Mouse (Mus musculus): ENCODE results near the gene Uvrag. TPM values are rescaled to one million over a fixed set of nuclear protein-coding genes. Genes with fewer than 3 reads are reported as not detected.

The Uvrag gene
- total RNA-seq, 2 experiments from 2014 or later = 31.8 to 38.0 TPM

DNA sequence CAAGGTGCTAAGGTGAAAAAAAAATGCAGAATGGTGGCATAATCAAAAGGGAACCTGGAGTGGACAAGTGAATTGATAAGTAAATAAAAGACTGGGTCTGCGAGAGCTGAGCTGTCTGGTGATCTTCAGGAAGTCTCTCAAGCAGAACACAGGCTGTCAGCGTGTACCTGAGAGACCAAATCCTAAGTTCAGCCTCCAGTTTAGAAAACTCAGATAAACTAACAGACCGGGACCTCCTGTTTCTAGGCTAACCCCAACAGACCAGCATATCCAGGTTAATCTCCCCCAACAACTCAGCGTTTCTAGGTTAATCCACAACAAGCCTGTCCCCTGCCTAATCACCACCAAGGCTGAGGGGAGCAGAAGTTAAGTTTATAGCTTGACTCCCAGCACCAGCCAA lies 87.3 kb downstream of the Uvrag start:
- DNase-seq = no peak

DNA sequence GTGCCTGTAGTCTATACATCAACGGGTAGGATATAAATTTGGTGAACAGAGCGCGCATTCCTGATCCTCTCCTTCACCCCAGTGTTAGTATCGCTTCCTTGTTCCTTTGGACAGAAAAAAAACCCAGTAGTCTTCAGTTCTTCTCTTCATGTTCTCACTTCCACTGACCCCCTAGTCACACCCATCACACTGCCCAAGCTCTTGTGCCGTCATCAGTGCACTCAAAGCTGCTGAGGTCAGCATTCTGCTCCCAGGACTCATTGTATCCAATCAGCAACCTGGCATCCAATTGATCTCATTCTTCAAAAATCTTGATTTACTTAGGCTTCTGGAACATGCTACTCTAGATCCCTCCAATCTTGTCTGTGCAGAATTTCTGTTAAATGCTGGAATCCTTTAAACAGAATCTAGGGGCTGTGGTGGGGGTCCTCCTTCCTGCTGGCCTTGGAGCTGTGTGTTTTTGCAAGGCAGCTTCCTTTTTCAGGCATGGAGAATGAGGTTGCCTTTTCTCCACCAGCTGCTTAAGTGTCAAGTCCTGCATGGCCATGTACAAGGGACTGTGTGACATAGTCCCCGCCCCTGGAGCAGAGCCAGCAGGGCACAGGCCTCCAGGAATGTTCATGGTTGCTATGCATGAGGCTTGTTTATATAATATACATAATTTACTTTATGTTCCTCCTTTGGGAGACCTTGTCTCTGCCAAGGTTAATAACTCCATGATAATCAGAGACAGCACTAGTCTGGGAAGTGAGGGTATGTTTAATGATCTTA lies 88.3 kb downstream of the Uvrag start:
- DNase-seq = no peak

DNA sequence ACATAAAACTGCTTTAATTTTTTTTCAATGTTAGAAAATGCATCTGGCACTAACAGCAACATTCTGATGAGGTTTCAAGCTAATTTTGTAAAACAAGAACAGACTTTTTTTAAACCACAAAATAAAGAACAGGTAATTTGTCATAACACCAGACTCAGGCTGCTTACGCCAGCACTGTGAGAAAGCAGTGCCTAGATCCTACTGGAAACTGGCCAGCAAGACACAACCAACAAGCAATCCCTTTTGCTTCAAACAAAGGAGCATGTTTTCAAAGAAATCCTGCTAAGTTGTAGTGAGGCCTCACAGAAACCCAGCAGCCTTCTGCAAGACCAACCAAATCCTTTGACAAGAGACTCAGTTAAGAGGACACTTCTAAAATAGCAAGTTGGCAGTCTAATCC lies 90.1 kb downstream of the Uvrag start:
- no peak for DNase-seq

DNA sequence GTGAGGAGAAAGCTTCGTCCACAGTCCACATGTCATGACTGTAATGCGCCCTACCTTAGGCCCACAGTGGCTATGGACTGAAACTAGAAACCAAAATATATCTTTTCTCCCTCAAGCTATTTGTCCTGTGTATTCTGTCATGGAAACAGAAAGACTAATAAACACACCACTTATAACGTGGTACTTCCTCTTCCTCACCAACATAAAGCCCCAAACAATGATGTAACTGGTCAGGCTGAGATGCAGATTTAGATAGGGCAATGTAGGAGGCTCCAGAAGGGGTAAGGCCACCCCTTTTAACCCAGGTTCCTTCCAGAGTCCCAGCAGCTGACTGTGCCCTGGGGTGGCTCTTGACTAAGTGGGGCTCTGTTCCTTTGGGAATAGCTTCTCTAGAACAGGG lies 91.0 kb downstream of the Uvrag start:
- DNase-seq = no peak

DNA sequence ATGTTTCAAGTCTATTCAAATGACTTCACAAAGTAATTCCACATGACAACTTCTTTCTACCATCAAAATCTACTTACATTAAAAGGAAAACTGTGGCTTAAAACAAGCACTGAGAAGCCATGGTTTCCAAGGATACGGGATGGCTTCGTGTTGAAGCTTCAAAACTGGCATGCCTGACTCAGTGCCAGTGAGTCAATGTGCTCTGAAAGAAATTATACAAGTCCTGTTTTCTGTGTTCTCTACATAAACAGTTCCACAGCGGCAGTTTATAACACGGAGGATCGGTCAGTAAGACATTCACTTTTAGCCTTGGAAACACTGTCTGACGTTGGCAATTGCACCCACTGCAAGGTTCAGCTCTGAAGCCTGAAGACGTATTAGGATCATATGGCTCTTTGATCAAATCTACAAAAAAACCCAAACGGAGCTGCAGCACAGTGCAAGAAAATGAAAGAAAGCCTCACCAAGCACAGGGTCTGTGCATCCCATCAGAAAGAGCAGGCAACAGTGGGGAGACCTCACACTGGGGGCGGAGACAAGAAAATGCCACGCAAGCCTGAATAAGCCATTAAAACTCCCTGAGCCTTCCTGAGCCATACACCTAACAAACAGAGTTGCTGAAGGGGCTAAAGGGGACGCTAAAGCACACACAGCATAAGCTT lies 94.3 kb downstream of the Uvrag start:
- DNase-seq = no peak

DNA sequence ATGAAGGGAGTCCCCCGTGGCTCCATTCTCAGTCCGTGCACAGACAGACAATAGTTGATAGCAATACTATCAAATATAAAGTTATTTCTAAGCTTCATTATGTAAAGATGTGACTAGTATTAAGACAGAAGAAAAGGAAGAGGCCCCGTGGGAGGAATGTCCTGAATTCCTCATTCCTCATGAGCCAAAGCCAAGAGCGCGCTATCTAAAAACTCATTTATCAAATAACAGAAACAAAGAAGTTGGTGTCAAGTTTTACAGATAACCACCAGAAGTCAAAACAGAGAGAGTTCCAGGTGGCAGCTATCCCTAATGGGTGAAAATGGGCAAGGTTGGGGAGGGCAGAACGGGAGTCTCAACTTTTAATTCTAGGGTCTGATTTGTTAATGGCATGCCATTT lies 95.4 kb downstream of the Uvrag start:
- DNase-seq = no peak

DNA sequence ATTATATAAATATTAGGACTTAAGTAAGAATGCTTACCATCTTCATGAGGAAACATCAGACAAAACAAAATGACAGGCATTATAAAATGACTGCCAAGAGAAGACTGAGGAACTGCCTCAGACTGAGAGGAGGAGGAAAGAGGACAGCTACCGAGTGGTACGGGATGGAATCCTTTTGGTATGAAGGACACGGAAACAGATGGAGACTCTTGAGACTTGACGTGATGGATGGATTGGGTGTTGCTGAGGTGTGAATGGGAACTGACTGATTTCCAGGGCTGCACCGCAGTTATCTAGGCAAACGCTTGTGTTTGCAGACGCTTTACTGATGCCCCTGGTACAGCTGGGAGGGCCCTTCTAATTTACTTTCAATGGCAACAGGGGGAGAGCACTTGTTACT lies 97.0 kb downstream of the Uvrag start:
- no peak for DNase-seq

DNA sequence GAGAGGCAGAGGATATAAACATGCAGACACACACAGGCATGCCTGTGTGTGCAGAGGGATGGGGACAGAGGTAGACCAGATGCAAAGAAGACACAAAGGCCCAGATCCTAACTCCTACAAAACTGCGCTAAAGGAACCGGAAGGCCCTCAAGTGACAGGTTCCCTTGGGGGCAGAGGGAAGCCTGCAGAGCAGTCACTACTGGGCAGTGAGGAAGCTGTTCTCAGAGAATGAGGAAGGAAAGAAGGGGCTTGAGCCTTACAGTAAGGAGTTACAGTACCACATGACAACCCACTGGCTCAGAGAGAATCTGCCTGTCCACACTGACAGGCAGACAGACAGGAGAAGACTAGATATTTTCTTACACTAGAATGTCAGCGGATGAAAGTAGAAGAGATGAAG lies 97.6 kb downstream of the Uvrag start:
- no peak for DNase-seq

DNA sequence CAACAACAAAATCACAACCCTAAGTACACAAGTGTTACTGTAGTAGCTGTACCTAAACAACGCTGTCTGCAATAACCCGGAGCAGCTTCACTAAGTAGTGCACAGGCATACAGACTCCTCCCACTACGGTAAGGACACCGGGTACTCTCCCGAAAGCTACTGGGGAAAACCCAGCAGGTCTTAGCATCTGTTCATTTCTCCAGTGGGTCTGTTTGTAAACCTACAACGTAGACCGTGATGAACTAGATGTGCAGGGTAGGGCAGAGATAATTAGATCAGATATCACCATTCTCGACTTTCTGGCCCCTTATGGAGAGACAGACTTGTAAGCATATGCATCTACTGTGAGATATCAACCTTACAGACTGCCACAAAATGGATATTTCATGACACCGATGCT lies 99.1 kb downstream of the Uvrag start:
- no peak for DNase-seq

DNA sequence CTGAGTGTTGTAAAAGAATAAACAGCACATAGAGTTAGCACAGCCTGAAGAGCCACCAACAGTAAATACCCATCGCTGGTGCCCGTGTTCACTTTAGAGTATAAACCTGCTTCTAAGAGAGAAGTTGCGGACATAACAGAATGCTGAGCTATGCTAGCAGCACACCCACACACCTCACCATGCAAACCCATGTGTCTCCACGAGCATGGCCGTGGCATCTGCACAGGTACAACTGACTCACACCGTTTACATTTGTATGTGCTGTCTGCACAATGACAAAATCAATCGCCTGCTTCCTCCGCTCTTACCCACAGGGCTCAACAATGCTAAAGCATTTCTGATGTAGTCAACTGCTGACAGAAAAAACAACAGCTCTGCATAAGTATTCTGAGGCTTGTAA lies 101.0 kb downstream of the Uvrag start:
- DNase-seq = no peak

DNA sequence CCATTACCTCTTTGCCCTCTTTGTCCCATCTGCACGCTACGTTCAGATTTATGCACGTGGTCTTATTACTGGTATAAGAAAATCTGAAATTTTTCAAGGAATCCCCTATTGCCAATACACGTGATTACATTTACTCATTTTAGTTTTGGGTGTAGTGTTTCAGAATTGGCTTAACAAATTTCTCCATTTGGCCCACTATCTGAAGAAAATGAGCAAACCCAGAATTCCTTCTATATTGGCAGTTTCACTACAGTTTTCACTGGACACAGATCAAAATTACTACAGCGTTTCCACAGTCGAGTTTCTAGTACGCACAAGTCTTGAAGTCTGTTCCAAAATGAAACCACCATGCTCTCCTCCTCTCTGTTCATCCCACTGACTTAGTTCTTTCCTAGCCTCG lies 104.7 kb downstream of the Uvrag start:
- no peak for DNase-seq

DNA sequence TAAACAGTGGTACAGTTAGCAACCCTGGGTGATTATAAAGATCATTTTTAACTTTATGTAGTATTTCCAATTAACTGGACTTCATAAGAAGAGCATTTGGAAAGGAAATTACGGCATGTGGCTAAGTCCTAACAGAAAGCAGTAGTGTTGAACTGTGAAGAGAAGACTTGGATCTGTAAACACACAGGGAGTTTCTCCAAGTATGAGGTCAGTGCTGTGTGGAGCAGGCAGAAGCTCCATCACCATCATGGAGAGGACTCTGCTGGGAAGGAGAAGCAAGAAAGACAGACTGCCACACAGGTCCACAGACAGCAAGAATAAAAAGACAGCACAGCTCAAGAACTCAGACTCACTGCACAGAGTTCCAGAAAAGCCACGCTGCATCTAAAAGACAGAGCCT lies 106.0 kb downstream of the Uvrag start:
- DNase-seq = no peak

DNA sequence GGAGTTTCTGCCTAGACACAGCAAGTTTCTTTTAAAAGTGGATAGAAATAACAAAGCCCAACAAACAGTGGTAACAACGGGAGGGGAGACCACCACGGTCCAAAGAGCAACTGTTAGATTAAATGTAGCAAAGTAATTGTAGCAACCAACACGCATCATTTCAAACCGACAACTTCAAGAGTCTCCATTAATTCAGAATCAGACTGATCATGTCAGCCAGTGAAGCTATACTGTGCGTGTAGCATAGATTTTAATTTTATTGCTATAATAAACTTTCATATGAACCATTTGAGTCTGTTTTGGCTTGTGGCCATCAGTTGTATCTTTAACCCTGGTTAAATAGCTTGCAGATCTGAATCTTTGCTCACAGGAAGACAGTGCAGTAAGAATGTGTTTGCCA lies 107.1 kb downstream of the Uvrag start:
- no peak for DNase-seq

DNA sequence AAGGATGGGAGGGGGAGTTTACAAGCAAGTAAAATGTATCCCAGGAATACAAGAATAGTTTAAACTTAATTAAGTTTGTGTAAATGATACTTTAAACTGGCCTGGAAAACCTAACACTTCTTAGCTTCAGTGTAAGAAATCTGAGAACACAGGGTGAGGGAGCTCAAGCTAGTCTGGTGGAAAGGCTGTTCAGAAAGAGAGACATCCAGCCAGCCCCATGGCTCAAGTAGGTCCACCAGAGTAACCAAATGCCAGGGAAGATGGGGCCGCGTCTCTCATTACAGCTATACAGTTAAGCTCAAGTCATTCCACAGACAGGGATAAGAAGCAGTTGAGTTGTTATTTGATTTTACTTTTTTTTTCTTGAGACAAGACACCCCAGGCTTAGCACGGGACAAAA lies 107.6 kb downstream of the Uvrag start:
- no peak for DNase-seq

DNA sequence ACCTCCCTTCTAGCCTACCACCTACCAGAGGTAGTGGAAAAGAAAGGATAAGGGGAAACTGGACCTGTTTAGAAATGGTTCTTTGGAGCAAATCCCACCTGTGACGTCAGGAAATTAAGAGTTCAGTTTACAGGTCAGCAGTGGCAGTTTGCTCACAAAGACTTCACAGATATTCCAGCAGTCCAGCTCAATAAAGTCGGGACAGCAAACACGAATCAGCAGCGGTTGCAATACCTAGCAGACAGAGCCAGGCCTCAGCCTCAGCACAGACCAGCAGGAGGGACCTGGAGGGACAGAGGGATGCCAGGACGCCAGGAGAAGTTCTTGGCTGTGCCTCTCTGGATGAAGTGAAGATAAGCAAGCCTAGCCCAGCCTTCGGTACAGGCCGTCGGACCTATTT lies 108.9 kb downstream of the Uvrag start:
- DNase-seq = no peak

DNA sequence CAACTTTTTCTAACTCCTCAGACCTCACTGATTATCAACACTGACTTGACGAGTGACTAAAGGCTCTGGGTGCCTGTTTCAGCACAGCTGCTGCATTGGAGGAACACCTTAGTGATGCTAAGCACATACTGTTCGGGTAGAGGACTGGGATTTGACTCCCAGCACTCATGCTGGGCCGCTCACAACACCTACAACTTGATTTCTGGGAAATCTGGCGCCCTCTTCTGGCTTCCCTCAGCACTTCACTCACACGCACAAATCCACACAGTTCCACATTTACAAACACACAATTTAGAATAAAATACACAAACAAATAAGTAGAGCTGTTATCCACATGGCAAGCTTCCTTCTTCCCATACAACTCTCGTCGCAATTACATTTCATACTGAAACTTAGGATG lies 112.8 kb downstream of the Uvrag start:
- DNase-seq = no peak

DNA sequence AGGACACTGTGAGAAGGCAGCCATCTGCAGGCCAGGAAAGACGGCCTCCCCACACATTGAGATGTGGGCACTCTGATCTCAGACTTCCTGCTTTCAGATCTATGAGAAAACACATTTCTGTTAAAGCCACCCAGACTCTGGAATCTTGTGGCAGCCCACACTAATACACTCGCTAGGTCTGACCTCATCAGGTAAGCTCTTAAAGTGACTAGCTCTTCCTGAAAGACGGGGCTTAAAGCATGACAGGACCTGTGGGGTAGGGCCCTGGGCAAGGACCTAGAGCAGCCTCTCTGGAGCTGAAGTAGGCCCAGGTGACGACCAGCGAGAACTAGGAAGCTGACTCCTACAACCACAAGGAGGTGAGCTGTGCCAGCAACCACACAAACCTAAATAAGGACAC lies 113.8 kb downstream of the Uvrag start:
- no peak for DNase-seq

DNA sequence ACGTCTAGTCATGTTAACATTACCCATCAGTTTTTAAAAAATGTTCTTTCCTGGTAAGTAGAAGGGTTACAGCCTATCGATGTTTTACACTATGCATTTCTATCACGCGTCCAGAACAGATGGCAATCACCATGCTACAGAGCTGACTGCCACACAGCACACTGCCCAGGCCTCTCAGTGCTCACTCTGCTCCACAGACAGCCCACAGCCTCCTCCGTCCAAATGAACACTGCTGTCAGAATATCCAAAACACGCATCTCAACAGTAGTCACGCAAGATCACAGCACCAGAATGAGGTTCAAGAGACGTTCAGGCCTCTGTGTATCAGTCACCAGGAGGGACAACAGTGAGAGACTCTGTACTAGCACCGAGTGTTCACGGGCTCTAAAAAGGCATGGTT lies 115.0 kb downstream of the Uvrag start:
- no peak for DNase-seq

DNA sequence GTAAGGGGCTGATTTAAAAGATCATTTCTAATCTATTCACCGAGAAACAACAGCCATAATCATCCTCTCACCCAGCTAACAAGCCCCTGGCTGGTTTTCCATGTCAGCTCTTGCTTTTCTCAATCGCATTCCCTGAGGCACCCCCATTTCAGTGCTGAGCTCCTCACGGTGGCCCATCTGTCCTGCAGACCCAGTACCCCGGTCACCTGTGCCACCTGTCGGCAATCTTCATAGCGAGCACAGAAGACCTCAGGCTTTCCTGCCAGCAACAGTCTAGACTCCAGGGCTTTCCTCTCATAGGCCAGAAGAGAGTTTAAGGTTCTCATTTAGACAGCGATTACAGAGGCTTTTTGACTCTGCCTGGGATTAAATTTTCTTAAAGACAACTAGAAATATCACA lies 115.7 kb downstream of the Uvrag start:
- no peak for DNase-seq

DNA sequence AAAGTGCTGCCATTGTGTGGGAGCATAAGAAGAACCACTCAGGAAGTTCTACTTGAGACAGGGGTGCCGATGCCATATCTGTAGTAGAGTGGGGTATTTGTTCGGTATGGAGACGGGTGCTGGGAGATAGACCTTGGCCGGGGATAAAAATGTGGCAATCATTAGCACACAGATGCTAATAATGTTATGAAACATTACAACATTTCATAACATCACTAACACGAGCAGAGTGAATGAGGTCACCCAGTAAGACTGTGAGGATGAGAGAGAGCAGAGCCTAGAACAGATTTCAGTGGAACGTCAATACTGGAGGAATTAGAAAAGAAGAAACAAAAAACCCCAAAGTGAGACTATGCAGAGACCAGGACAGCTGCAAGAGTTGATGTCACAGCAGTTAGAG lies 116.2 kb downstream of the Uvrag start:
- no peak for DNase-seq

DNA sequence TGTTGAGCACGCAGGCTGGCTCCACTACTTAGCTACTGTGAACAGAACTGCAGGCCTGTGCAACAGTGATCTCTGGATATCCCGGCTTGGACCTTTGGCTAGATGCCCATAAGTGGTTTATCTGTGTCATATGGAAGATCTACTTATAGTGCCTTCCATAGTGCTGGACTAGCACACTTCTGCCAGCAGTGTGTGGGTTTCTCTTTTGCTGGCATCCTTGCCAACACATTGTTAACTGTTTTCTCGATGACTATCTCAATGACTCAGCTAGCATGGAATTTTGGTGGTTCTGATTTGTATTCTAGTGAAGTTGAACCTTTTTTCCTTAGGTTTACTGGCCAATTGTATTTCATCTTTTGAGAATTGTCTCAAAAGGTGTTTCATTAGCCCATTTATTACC lies 117.0 kb downstream of the Uvrag start:
- DNase-seq = no peak

DNA sequence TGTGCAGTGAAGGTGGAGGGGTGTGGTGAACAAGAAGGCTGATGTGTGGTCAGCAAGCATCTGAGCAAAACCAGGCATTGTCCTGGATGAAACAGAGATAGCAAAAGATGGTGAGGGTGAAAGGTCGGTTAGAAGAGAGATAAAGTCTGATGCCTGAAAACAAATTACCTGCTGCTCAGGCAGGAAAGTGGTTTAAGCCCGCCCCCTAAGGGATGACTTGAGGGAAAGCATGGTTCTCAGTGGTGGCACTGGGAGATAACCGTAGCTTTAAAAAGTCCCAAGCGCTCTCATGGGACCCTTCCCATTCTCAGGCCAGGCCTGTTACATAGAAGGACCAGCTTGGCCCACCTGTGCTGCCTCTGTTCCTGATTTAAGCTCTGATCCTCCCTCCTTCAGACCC lies 119.7 kb downstream of the Uvrag start:
- no peak for DNase-seq

DNA sequence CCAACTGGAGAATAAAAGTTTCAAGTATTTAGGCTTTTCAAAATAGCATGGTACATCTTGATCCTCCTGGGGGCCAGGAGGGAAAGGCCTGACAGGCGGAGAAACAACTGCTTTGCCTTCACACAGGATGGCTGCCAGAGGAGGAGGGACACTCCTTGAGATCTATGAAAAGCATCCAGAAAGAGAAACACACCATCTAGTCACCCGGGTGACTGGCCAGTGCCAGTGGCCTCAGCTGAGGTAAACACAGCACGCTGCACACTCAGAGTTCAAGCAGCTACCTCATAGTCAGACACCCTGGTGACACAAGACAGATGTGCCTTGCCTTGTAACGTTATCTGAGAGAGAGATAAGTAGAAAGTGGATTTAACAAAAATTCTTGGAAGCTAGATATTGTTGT lies 120.6 kb downstream of the Uvrag start:
- peak; percentile 42 for DNase-seq

DNA sequence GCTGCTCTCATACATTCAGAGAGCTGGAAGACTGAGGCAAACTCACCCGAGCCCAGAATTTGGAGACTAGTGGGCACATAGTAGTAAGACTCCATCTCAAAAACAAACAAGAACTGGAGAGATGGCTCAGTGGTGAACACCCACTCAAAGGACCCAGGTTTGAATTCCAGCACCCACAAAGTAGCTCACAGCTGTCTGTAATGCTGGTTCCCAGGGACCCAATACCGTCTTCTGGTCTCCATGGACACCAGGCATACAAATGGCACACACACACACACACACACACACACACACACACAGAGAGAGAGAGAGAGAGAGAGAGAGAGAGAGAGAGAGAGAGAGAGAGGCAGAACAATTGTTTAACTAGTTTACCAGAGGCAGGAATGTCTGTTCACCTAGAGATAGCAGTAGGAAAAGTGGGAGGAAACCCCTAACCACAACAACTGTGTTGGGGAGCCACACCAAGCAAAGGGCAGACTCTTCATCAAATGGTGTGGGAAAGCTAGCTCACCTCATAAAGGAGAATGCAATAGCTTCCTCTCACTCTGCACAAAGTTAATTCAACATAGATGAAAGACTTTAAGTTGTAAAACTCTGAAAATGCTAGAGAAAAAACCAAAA lies 123.6 kb downstream of the Uvrag start:
- DNase-seq = no peak

Measured in adrenal gland, postnatal 10 days (tissue).